Mouse (Mus musculus) neural tube, embryonic 14.5 days (tissue): ENCODE measurements around the gene Fto. TPM values are rescaled to one million over a fixed set of nuclear protein-coding genes. Genes with fewer than 3 reads are reported as not detected.

Experiments
- ATAC-seq: fragments of 200-750 bp; cut with Nextera tagmentation; 2 replicates; pipeline ENCODE4 v1.8.0; 2017; ENCODE audit warnings: low read depth, mild to moderate bottlenecking, moderate TSS enrichment, moderate library complexity
- H3K27ac ChIP-seq: fragments of 300-500 bp; sonication (generic); 2 replicates; pipeline ENCODE4 v1.5.1; 2014; ENCODE audit warnings: low read depth, mild to moderate bottlenecking, control low read depth, low read length, moderate library complexity, mixed read lengths
- H3K27me3 ChIP-seq: fragments of 300-500 bp; sonication (generic); 2 replicates; pipeline ENCODE4 v1.6.1; 2014; ENCODE audit warnings: low read length; ENCODE audit not compliant: control insufficient read depth, insufficient read depth
- H3K36me3 ChIP-seq: fragments of 300-500 bp; sonication (generic); 2 replicates; pipeline ENCODE4 v1.6.1; 2014; ENCODE audit warnings: low read length, mixed read lengths; ENCODE audit not compliant: control insufficient read depth, insufficient read depth
- H3K4me1 ChIP-seq: fragments of 300-500 bp; sonication (generic); 2 replicates; pipeline ENCODE4 v1.6.1; 2014; ENCODE audit warnings: low read length; ENCODE audit not compliant: control insufficient read depth, insufficient read depth
- H3K4me2 ChIP-seq: fragments of 300-500 bp; sonication (generic); 2 replicates; pipeline ENCODE4 v1.6.1; 2014; ENCODE audit warnings: mild to moderate bottlenecking, low read depth, low read length, control low read depth
- H3K4me3 ChIP-seq: fragments of 300-500 bp; sonication (generic); 2 replicates; pipeline ENCODE4 v1.5.1; 2014; ENCODE audit warnings: low read depth, low read length, control low read depth, mixed read lengths
- H3K9ac ChIP-seq: fragments of 300-500 bp; sonication (generic); replicated peaks from 2 replicates; pipeline ENCODE4 v1.6.1; 2014; ENCODE audit warnings: low read depth, mild to moderate bottlenecking, control low read depth, low read length, mixed read lengths
- H3K9me3 ChIP-seq: fragments of 300-500 bp; sonication (generic); 2 replicates; pipeline ENCODE4 v1.6.1; 2016; ENCODE audit warnings: low read length; ENCODE audit not compliant: control insufficient read depth
- WGBS: fragments of 180-500 bp; shearing (Covaris S2); extraction: QIAGEN DNeasy Blood & Tissue Kit; methylation state at CpG from one replicate; pipeline ENCODE4 v1.1.7; 2014; 5-methylcytosine and 5-hydroxymethylcytosine counted together
- polyA plus RNA-seq: library from polyadenylated mRNA; unstranded; fragments of >200 nt; fragmentation: Nextera tagmentation; extraction: Ambion mirVana; gene quantifications from 2 replicates; pipeline ENCODE4 v1.2.1, GENCODE M21; 2014

The Fto gene
- polyA plus RNA-seq, 1 experiment from 2014 or later, result 144 TPM

GRCm38 (mm10) chr8:91712731-91713569 is 399.6 kb downstream of the Fto start:
- ATAC-seq, result no peak
- 5% methylated on average over 31 of the region's 31 CpGs for WGBS
- H3K27ac ChIP-seq, result no peak overlapping the region
- H3K9me3 ChIP-seq, result no peaks in the 10 kb centered on the region
- 0 out of 2 replicates have a peak, but pooled peaks cover 11% of the 10 kb centered on the region for H3K4me1 ChIP-seq
- H3K36me3 ChIP-seq, result no peaks in the 10 kb centered on the region
- peak overlapping the region; percentile 48 for H3K4me2 ChIP-seq
- peak overlapping the region; percentile 21 for H3K4me3 ChIP-seq
- peak overlapping the region; percentile 13; the same call in 1 of the 2 replicates for H3K9ac ChIP-seq
- no peaks in the 10 kb centered on the region for H3K27me3 ChIP-seq

GRCm38 (mm10) chr8:91713677-91714312 is 400.5 kb downstream of the Fto start:
- 0 out of 2 replicates have a peak, but pooled peaks cover 11% of the 10 kb centered on the region for H3K4me1 ChIP-seq

DNA sequence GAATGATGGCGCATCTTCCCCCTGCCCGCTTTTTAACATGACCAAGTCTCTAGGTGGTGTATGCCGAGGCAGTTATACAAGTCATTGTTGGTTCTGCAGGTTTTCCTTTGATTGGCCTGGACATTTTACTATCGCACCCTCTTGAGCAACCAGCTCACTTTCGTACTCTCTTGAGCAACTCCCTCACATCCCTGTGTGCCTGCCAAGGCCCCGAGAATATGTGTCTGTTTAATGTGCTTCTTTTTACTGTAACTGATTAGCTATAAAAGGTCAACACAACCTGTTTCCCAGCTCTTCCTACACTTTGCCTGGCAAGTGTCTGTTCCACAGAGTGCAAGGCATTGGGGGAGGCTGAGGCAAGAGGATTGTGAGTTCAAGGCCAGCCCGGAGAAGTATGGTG is 401.4 kb downstream of the Fto start:
- Histone ChIP-seq H3K36me3 (no peaks in the 10 kb centered on the region), H3K27me3 (no peaks in the 10 kb centered on the region), H3K4me1 (0 out of 2 replicates have a peak, but pooled peaks cover 11% of the 10 kb centered on the region), H3K4me2 (no peak overlapping the region), H3K9me3 (no peaks in the 10 kb centered on the region), H3K4me3 (no peak overlapping the region), H3K9ac (no peak overlapping the region), H3K27ac (no peak overlapping the region)
- 86% methylated on average over 7 of the region's 7 CpGs for WGBS
- ATAC-seq, result no peak

More at GRCm38 (mm10) chr8:91713677-91714312, 400.5 kb downstream of the Fto start:
- Histone ChIP-seq H3K27ac (no peak overlapping the region), H3K36me3 (no peaks in the 10 kb centered on the region), H3K27me3 (no peaks in the 10 kb centered on the region), H3K4me2 (peak overlapping the region; percentile 48), H3K9ac (0 out of 2 replicates have a peak overlapping the region, but pooled peaks have one; percentile 13), H3K4me3 (peak overlapping the region; percentile 21), H3K9me3 (no peaks in the 10 kb centered on the region)
- WGBS, result 10% methylated on average over 12 of the region's 12 CpGs
- no peak for ATAC-seq

GRCm38 (mm10) chr8:91715387-91716085 is 402.2 kb downstream of the Fto start:
- H3K27me3 ChIP-seq, result no peaks in the 10 kb centered on the region
- H3K9ac ChIP-seq, result no peak overlapping the region
- 40% methylated on average over 8 of the region's 8 CpGs for WGBS
- H3K4me3 ChIP-seq, result no peak overlapping the region
- no peak overlapping the region for H3K27ac ChIP-seq
- no peak for ATAC-seq
- 0 out of 2 replicates have a peak, but pooled peaks cover 7% of the 10 kb centered on the region for H3K4me1 ChIP-seq
- no peak overlapping the region for H3K4me2 ChIP-seq
- H3K9me3 ChIP-seq, result no peaks in the 10 kb centered on the region
- H3K36me3 ChIP-seq, result no peaks in the 10 kb centered on the region

Other genes starting within 250 kb of the Fto start
- gene Rbl2, start 243.5 kb upstream of the Fto start, polyA plus RNA-seq, result 28.9 and 30.2 TPM in 2 replicates
- gene Aktip, start 113.5 kb upstream of the Fto start, polyA plus RNA-seq, result 116 and 118 TPM in 2 replicates
- 11.8 and 16.5 TPM in 2 replicates for gene Rpgrip1l, start 263 bp upstream of the Fto start, polyA plus RNA-seq